Mouse (Mus musculus) limb, embryonic 14.5 days (tissue): ENCODE measurements around the gene Aldh3a1. TPM values are rescaled to one million over a fixed set of nuclear protein-coding genes. Genes with fewer than 3 reads are reported as not detected.

ENCODE experiments used
- ATAC-seq: fragments of 200-750 bp; cut with Nextera tagmentation; 2 replicates; pipeline ENCODE4 v1.8.0; 2017; ENCODE audit warnings: low read depth, moderate number of reproducible peaks, moderate TSS enrichment; ENCODE audit not compliant: low FRiP score
- DNase-seq: peaks from one replicate; pipeline ENCODE4 v3.0.0-alpha.2; 2015; ENCODE audit warnings: low spot score
- H3K27ac ChIP-seq: fragments of 300-500 bp; sonication (generic); replicated peaks from 2 replicates; pipeline ENCODE4 v1.5.1; 2014; ENCODE audit warnings: low read depth, mild to moderate bottlenecking, low read length, moderate library complexity, mixed read lengths
- H3K27me3 ChIP-seq: fragments of 300-500 bp; sonication (generic); 2 replicates; pipeline ENCODE4 v1.6.1; 2014; ENCODE audit warnings: low read length, mixed read lengths; ENCODE audit not compliant: control insufficient read depth, insufficient read depth
- H3K36me3 ChIP-seq: fragments of 300-500 bp; sonication (generic); 2 replicates; pipeline ENCODE4 v1.6.1; 2014; ENCODE audit warnings: mild to moderate bottlenecking, low read length, moderate library complexity, mixed read lengths; ENCODE audit not compliant: control insufficient read depth, insufficient read depth
- H3K4me1 ChIP-seq: fragments of 300-500 bp; sonication (generic); 2 replicates; pipeline ENCODE4 v1.6.1; 2014; ENCODE audit warnings: antibody characterized with exemption, low read length, mixed read lengths; ENCODE audit not compliant: control insufficient read depth, insufficient read depth
- H3K4me2 ChIP-seq: fragments of 300-500 bp; sonication (generic); replicated peaks from 2 replicates; pipeline ENCODE4 v1.6.1; 2014; ENCODE audit warnings: low read depth, mild to moderate bottlenecking, low read length, moderate library complexity; ENCODE audit not compliant: severe bottlenecking
- H3K4me3 ChIP-seq: fragments of 300-500 bp; sonication (generic); replicated peaks from 2 replicates; pipeline ENCODE4 v1.5.1; 2014; ENCODE audit warnings: low read length
- H3K9ac ChIP-seq: fragments of 300-500 bp; sonication (generic); 2 replicates; pipeline ENCODE4 v1.6.1; 2014; ENCODE audit warnings: mild to moderate bottlenecking, low read depth, low read length, moderate library complexity; ENCODE audit not compliant: severe bottlenecking
- H3K9me3 ChIP-seq: fragments of 300-500 bp; sonication (generic); 2 replicates; pipeline ENCODE4 v1.6.1; 2016; ENCODE audit warnings: low read length; ENCODE audit not compliant: control insufficient read depth
- POLR2A ChIP-seq: fragments of 200-500 bp; IDR thresholded peaks from 2 replicates; pipeline ENCODE4 v1.8.0; 2012; ENCODE audit warnings: inconsistent platforms, mild to moderate bottlenecking, moderate library complexity, borderline replicate concordance; ENCODE audit not compliant: insufficient read depth, insufficient read length; ENCODE audit errors: extremely low read depth
- WGBS: fragments of 180-500 bp; shearing (Covaris S2); extraction: QIAGEN DNeasy Blood & Tissue Kit; methylation state at CpG from one replicate; pipeline ENCODE4 v1.1.7; 2014; 5-methylcytosine and 5-hydroxymethylcytosine counted together
- polyA plus RNA-seq, 2 experiments: library from polyadenylated mRNA; depleted of rRNA in 1 of 2; stranded (reverse) in 1 of 2; unstranded in 1 of 2; fragments of >200 nt; fragmentation: Nextera tagmentation in 1 of 2; extraction: Ambion mirVana in 1 of 2; gene quantifications; 2 replicates each; pipeline versions ENCODE4 v1.2.1 to v1.2.3; 2012 to 2014

The Aldh3a1 gene
- polyA plus RNA-seq, 2 experiments = 0.47 to 0.70 TPM

DNA sequence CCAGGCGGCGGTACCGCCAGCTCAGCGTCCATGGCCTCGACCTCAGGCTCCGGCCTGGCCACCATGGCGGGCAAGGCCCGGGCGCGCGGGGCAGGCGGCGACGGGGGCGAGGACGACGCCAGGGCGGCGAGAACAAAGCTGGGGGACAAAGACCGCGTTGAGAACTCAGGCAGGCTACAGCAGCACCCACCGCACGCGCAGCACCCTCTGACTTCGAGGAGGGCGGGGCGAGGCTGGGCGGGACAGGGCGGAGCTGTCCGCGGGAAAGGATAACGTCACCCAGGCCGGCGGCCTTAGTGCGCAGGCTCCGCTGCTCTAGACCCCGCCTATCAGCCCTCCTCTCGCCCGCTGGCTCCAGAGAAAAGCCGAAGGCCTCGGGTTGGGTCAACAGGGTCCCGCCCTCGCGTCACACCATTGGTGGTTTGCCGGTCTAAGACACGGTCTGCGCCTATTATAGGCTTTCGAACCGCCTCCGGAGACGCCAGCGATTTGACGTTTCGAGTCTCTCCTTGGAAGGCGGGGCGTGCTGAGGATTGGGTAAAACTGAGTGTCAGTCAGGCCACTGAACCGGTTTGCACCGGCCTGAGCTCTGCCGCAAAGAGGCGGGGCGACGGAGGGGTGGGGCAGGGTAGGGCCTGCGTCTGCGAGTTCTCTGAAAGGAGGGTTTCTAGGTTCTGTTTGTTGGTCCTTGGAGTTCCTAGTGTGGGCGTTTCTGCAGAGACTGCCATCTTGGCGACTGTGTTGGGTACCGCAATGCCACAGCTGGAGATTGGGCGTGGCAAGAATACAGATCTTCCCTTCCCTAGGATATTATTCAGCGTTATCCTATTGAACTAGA is 32.3 kb upstream of the Aldh3a1 start, which contains the start of gene Usp22:
TSS of gene Usp22 (minus strand) at position 235 of the 838 bp plus-strand sequence.
- peak within 1 kb of the TSS; percentile 100 for H3K4me3 ChIP-seq
- H3K9me3 ChIP-seq = no peaks in the 10 kb centered on the region
- ATAC-seq (peak; percentile 97), DNase-seq (peak; percentile 100)
- peak within 1 kb of the TSS; percentile 97 for H3K9ac ChIP-seq
- H3K36me3 ChIP-seq = no peaks in the 10 kb centered on the region
- no peaks in the 10 kb centered on the region for H3K27me3 ChIP-seq
- WGBS = under 1% methylated on average over 63 of the region's 69 CpGs
- H3K4me1 ChIP-seq = peaks cover 19% of the 10 kb centered on the region
- TF ChIP-seq POLR2A = peak; percentile 54; the same call in 1 of the 2 replicates
- H3K4me2 ChIP-seq = peak within 1 kb of the TSS; percentile 56
- peak within 1 kb of the TSS; percentile 96 for H3K27ac ChIP-seq

DNA sequence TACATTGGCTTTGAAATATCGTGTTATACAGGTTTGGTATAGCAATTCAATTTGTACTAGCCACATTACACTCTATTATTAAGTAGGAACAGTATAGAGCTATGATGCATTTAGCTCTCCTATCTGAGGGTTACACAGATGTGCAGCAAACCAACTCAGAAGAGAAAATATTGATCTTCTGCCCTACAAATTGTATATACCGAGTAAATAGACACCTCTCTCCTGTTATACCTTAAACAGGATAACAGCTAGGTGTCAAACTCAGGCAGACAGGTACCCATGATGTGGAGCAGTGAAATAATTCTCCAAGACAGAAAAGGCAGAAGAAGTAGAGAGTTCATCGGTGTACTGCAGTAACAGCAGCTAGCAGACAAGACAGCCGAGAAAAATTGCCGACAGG is 31.6 kb upstream of the Aldh3a1 start:
- Histone ChIP-seq H3K9me3 (no peaks in the 10 kb centered on the region), H3K4me2 (peak overlapping the region; percentile 54; the same call in 1 of the 2 replicates), H3K4me3 (peak overlapping the region; percentile 31; the same call in 1 of the 2 replicates), H3K36me3 (no peaks in the 10 kb centered on the region), H3K4me1 (peaks cover 27% of the 10 kb centered on the region), H3K27me3 (no peaks in the 10 kb centered on the region), H3K27ac (no peak overlapping the region), H3K9ac (no peak overlapping the region)
- 76% methylated on average over 5 of the region's 5 CpGs for WGBS
- ATAC-seq (no peak), DNase-seq (no peak)
- no peak for TF ChIP-seq POLR2A

- WGBS = 96% methylated on average over 1 of the region's 1 CpGs
- no peak for DNase-seq
- TF ChIP-seq POLR2A = no peak
- no peaks in the 10 kb centered on the region for H3K9me3 ChIP-seq
- H3K4me1 ChIP-seq = peaks cover 28% of the 10 kb centered on the region
- H3K36me3 ChIP-seq = no peaks in the 10 kb centered on the region
- no peak overlapping the region for H3K27ac ChIP-seq
- H3K4me3 ChIP-seq = no peak overlapping the region
- ATAC-seq = no peak
- no peaks in the 10 kb centered on the region for H3K27me3 ChIP-seq
- H3K4me2 ChIP-seq = no peak overlapping the region
- H3K9ac ChIP-seq = no peak overlapping the region
Measured at GRCm38 (mm10) chr11:61176321-61176720, 31.0 kb upstream of the Aldh3a1 start.

DNA sequence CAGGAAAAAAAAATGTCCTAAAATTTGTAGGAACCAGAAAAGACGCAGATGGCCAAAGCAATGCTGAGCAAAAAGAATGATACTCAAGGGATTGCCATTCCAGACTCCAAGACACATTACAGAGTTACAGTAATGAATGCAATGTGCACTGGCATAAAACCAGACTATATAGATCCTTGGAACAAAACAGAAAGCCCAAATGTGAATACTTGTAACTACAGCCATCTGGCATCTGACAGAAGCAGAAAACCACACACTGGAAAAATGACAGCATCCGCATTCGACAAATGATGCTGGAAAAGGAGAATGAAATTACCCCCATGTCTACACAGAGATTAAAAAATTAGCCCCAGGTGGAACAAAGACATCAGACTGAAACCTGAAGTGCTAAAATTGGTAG is 27.0 kb upstream of the Aldh3a1 start:
- ATAC-seq (peak; percentile 53), DNase-seq (peak; percentile 80)
- no peak for TF ChIP-seq POLR2A
- Histone ChIP-seq H3K9ac (no peak overlapping the region), H3K4me3 (no peak overlapping the region), H3K27me3 (no peaks in the 10 kb centered on the region), H3K36me3 (no peaks in the 10 kb centered on the region), H3K4me2 (no peak overlapping the region; the same call in 1 of the 2 replicates), H3K27ac (peak overlapping the region; percentile 58; the same call in 1 of the 2 replicates), H3K9me3 (no peaks in the 10 kb centered on the region), H3K4me1 (peaks cover 18% of the 10 kb centered on the region)
- 40% methylated on average over 3 of the region's 3 CpGs for WGBS

DNA sequence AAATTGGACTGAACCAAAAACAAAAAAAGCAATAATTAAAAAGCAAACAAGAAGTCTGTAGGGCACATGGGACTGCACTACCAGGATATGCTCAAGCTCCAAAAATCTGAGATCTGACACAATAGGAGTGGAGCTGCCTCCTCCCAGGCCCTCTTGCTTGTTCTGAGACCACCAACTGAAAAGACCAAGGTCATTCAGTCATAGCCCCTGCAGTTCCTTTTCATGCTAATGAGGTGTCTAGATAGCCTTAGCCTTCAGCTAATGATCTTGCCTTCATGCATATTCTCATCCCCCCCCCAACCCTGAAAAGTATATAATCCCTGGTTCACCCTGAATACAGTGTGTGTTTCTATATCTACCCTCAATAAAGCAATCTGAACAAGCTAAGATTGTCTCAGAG is 25.7 kb upstream of the Aldh3a1 start:
- DNase-seq = no peak
- no peak overlapping the region for H3K4me3 ChIP-seq
- H3K27ac ChIP-seq = no peak overlapping the region
- peaks cover 4% of the 10 kb centered on the region; the same call in 1 of the 2 replicates for H3K9me3 ChIP-seq
- no peak overlapping the region for H3K9ac ChIP-seq
- no peaks in the 10 kb centered on the region for H3K27me3 ChIP-seq
- H3K4me2 ChIP-seq = no peak overlapping the region
- no peak for TF ChIP-seq POLR2A
- no peak for ATAC-seq
- peaks cover 14% of the 10 kb centered on the region; the same call in 1 of the 2 replicates for H3K4me1 ChIP-seq
- H3K36me3 ChIP-seq = no peaks in the 10 kb centered on the region
